Mouse (Mus musculus): ENCODE results near the gene Ass1.

The Ass1 gene

DNA sequence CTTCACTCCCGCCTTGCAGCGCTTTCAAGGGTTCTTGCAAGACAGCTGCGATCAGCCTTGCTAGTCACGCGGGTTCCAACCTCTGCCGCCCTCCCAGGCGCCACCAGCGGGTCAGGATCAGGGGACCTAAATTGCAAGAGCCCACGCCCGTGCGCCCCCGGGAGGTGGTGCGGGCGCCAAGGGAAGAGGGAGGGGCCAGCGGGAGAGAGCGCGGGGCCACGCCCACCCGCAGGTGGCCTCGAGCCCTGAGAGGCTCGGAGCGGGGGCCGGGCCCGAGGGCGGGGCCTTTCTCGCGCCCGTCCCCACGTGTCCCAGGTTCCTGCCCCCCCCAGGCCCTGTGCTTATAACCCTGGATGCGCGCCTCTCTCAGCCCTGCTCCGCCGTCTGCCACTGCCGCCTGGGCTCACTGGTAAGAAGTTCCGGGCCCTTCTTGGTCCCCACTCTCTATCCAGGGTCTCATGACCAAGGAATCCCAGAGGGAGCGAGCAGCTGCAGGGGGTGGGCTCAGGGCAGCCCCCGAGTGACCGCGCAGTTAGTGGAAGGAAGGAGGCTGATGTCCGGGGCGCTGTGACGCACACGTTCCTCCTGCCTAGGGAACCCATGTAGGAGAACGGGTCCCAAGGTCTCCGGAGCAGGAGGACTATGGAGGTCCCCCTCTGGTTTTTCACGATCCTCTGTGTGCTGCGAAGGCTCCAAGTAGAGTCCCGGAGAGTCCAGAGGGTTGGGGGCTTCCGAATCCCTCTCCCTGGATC lies at the start of gene Ass1:
Gene Ass1, plus strand, starts transcription at position 277 of the 752 bp plus-strand sequence.
- peak; percentile 76 for DNase-seq (ENCODE audit: low spot score)

DNA sequence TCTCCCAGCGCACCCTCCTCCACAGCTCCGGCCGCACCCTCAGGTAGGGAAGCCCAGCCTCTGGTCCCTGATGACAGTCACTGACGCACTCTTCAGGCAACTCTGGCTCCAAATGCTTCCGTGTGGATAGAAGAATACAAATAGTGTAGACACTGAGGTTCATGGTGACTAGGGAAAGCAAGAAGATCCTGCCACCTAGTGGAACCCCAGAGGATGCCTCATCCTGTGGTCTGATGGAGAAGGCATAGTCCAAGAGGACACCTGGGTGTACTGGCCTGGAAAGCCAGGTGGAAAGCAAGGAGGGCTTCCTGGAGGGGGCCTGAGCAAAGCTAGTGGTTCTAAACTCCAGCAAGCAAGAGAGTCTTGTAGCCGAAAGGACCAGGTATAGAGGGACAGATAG lies 49.1 kb upstream of the Ass1 start:
- DNase-seq (ENCODE audit: low spot score) = no peak

DNA sequence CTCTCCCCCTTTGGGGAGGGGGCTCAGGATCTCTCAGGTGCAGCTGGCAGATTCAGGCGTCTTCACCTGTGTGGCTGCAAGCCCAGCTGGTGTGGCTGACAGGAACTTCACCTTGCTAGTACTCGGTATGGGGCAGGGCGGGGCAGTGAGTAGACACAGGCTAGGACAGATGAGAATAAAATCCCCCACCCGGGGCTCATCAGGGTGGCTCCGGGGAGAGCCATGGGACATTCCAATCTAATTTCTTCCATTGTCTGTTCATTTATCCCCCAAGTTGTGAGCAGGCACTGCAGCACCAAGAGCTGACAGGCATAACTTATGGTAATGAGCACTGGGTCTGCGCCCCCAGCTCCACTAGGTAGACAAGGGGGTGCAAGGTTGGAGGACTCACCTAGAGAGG lies 47.4 kb upstream of the Ass1 start:
- no peak for DNase-seq (ENCODE audit: low spot score)

DNA sequence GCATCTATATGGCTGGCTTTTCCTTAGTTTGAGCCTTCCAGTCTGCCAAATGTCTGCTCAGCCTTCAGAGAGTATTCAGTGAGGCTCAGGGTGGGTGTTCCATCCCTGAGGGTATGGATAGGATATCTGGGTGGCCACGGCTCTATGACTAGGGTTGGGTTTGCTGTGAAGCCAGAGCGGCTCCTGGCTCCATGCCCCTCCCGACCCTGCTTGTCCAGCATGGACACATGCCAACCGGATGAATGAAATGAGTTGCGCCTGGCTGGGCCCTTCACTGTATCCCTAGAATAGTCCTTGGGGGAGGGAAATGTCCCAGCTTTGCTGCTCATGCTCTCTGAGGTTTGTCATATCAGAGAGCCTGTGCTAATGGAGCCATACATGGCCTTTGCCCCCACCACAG lies 38.5 kb upstream of the Ass1 start:
- DNase-seq (ENCODE audit: low spot score) = no peak

DNA sequence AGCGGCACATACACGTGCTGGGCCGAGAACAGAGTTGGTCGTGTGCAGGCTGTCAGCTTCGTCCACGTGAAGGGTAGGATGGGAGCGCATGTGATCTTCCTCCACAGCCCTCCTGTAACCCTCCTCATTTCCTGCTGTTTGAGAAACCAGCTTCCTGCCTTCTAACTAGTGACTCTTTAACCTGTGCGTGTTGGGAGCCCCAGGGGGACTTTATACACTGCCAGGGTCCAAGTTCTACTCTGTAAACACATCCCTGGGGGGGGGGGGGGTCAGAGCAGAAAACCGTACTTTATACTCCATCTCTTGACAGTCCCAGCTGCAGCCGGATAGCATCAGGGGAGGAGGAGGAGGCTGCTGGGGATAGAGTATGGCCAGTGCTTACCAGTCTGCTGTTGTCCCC lies 35.3 kb upstream of the Ass1 start:
- DNase-seq (ENCODE audit: low spot score) = no peak

DNA sequence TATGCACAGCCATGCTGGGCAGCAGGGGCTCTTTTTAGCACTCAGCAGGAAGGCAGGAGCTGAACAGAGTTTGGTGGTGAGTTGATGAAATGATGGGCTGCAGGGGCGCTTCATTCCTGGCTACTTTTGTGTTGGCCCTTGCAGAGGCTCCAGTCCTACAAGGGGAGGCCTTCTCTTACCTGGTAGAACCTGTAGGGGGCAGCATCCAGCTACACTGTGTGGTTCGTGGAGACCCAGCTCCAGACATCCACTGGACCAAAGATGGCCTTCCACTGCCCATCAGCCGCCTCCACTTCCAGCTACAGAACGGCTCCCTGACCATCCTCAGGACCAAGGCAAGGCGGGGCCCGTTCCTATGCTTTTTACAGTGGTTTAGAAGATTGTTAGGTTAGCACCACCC lies 34.4 kb upstream of the Ass1 start:
- DNase-seq (ENCODE audit: low spot score) = peak; percentile 24

DNA sequence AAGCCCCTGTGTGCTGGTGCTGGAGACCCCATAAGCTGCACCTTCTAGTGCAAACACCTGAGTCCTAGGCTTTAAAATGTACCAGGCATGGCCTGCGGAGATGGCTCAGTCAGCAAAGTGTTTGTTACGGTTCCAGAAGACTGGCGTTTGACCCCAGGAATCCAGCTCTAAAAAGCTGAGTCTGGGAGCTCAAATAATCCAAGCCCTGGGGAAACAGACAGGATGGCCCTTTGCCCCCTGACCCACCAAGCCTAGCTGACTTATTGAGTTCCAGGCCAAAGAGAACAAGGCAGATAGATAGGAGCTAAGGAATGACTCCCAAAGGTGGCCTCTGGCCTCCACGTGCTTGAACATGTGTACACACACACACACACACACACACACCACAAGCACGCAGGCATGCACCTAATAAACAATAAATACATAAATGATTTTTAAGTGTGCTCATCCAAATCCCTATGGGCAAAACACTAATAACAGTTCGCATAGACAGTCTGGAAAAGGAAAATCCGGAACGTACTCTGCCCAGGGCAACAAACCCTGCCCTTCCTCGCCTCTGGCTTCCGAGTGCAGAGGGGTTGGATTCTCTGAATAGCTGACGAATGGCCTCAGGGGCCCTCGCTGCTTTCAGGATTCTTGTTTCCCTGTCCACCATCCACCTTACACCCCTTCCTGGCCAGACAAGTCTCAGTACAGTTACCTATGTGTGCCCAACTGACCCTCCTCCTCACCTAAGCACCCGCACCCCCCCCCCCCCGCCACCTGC lies 32.3 kb upstream of the Ass1 start:
- no peak for DNase-seq (ENCODE audit: low spot score)

DNA sequence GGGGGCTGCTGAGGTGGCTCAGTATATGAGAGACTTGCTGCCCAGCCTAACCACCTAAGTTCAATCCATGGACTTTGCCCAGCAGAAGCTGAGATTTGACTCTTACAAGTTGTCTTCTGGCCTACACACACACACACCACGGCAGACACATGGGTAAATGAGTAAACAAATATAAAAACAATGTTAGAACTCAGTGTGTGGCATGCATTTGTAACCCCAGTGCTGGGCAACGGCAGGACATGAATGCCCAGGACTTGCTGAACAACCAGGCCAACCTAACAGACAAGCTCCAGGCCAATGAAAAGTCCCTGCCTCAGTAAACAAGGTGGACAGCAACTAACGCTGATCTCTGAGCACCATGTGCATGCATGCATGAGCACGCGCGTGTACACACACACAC lies 30.4 kb upstream of the Ass1 start:
- DNase-seq (ENCODE audit: low spot score) = no peak

DNA sequence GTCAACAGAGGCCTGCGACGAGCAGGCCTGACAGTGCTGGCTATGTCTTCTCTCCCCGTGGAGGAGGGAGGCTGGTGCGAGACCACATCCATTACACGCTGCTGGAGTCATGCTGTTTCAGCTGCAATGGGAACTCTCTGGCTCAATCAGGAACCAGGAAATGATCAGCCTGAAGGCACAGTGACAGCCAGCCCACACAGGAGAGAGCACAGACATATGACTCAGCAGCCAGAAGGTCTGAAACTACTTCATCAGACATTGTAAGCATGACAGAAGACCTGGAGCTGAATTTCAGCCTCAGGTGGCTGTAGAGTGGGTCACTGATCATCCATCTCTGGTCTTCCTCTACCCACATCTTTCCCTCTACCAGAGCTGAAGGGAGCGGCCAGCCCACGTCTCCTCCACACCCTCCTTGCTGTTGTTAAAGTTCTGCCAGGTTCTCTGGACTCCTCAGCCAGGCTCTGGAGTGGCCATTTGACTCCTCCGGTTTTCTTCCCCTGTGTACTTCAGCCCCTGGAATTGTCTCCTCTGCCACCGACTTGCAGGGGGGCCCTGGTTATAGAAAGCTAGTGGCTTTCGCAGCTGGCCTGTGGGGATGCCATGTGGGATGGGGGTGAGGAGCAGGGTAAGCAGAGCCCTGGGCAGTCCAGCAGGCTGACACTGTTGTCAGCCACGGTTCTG lies 27.4 kb upstream of the Ass1 start:
- no peak for DNase-seq (ENCODE audit: low spot score)

DNA sequence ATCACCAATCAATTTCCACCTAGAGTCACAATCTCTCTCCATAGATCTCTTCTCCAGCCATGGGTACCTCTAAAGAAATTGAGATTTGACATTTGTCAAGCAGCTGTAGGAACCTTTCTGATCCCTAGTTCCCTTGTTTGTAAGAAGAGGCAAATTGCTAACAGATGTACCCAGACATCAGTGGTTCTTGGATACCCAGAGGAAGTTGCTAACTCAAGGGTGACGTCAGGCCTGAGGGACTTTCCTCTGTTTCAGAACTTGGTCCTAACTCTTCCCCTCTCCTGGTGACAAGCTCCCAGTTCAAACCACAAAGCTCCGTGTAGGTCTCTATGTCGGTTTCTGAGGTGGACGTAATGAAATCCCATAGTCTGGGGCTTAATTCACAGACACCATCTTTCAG lies 24.0 kb upstream of the Ass1 start:
- no peak for DNase-seq (ENCODE audit: low spot score)

DNA sequence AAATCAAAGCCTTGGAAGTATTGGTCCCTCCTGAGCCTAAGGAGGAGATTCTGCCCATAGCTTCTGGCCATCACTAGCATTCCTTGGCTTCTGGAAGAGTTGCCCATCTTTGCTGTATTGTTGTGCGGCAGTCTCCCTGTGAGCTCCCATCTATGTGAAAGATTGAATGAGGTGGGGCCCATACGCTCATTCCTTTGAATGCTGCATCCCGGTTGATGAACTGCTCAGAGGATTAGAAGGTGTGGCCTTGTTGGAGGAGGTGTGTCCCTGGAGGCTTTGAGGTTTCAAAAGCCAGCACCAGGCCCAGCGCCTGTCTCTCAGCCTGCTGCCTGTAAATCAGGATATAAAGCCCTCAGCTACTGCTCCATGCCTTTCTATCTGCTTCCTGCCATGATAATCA lies 23.6 kb upstream of the Ass1 start:
- no peak for DNase-seq (ENCODE audit: low spot score)

DNA sequence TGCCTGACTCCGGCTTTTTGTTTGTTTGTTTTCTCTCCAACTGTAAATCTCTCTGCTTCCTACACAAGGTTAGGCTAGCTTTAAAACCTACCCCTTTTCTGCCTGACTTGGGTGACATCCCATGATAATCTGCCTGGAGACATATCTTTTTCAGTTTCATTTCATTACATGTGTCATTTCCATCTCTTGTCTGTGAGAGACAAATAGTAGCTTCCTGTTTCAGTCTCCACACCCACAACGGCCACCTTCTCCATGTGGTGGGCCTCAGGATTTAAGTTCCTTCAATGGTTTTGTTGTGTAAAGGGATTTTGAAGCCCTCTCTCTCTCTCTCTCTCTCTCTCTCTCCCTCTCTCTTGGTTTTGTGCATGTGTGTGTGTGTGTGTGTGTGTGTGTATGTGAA lies 22.5 kb upstream of the Ass1 start:
- DNase-seq (ENCODE audit: low spot score) = no peak

DNA sequence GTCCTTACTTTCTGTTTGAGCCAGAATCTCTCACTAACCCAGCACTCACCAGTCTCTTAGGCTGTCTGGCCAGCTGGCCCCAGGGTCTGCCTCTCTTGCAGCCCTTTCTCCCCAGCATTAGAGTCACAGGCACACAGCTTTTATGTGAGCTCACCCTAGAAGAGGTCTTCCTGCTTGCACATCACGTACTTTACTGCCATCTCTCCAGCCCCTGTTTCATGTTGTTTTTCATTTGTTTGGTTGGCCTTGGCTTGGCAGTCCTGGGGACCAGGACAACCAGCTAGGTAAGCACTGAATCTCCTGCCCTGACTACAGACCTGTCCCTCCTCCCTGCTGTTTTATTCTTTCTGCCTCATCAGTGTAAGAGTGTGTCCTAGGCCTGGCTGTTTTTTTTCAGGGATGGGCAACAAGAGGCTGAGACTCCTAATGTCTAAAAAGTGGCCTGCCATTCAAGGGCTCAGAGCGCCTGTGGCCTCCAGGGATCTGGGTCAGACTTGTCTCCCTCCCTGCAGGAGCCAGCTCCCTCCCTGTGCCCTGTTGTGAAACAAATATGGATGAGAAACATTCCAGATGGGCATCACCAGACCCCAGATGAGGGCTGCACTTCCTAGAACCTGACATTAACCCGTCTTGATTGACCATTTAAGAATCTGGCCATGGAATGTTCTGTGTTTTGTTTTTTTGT lies 21.1 kb upstream of the Ass1 start:
- no peak for DNase-seq (ENCODE audit: low spot score)

DNA sequence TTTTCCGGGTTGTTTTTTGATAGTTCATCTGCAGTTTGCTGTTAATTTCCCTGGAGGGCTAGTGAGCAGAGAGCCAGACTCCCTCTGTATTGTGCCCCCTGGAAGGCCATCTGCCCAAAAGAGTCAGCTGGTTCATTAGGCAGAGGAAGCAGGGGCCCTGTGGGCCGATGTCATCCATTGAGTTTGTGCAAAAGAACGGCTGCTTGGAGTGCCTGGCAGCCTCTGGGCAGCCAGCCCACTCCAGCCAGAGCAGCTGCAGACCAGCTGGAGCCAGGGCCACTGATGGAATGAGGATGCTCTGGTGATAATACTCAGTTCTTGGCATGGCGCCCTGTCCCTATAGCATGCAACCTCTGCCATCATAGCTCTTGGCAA lies 20.6 kb upstream of the Ass1 start:
- peak; percentile 52 for DNase-seq (ENCODE audit: low spot score)

DNA sequence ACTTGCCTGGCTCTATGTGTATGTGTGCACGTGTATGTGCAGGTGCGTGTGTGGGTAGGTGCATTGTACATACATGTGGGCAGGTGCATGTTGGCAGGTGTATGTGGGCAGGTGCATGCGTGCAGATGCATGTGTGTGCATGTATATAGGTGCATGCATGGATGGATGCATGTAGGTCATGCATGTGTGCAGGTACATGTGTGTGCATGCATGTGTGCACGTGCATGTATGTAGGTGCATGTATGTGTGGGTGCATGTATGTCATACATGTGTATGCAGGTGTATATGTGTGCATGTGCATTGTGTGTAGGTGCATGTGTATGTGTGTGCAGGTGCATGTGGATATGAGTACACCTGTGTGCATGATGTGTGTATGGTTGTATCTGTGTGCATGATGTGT lies 20.1 kb upstream of the Ass1 start:
- DNase-seq (ENCODE audit: low spot score) = no peak

DNA sequence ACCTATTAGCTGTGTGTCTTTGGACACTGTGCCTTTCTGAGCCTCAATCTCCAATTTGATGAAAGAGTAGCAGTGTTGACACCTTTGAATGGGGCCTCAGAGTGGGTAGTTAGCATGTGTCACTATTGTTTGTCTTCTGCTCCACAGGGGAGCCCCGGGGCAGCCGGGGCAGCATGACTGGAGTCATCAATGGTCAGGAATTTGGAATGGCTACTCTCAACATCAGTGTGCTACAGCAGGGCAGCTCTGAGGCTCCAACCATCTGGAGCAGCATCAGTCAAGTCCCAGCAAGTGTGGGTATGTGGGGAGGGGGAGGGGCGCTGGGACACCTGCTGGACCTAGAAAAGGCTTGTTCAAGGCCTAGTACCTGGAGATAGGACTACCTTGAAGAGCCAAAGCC lies 19.3 kb upstream of the Ass1 start:
- DNase-seq (ENCODE audit: low spot score) = no peak

DNA sequence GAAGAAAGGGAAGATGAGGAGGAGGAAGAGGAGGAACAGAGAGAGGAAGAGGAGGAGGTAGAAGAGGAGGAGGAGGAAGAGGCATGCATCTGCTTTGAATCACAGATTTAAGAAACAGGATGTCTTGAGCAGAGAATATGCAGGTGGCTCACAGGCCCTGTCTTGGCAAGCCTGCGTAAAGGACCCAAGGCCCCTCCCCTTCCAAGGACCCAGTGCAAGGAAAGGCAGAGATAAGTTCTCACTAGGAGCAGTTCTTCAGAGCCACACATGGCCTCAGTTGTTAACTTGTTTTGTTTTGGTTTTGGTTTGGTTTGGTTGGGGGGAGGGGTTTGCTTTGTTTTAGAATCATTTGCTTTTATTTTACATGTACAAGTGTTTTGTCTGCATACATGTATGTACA lies 18.5 kb upstream of the Ass1 start:
- no peak for DNase-seq (ENCODE audit: low spot score)

DNA sequence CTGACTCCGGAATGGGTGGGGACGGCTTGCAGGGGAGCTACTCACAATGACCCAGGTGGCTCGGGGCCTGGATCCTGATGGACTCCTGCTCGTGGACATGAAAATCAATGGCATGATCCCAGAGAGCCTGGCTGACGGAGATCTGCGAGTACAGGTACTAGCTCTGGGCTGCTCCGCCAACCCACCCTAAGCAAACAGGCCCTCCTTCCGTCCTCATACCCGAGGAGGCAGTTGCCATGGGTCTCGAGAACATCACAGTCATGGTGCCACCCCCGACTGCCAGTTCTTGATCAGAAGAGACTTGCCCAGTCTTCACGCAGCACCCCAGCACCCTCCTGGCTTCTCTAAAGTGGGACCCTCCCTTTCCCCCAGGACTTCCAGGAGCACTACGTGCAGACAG lies 17.0 kb upstream of the Ass1 start:
- DNase-seq (ENCODE audit: low spot score) = no peak

DNA sequence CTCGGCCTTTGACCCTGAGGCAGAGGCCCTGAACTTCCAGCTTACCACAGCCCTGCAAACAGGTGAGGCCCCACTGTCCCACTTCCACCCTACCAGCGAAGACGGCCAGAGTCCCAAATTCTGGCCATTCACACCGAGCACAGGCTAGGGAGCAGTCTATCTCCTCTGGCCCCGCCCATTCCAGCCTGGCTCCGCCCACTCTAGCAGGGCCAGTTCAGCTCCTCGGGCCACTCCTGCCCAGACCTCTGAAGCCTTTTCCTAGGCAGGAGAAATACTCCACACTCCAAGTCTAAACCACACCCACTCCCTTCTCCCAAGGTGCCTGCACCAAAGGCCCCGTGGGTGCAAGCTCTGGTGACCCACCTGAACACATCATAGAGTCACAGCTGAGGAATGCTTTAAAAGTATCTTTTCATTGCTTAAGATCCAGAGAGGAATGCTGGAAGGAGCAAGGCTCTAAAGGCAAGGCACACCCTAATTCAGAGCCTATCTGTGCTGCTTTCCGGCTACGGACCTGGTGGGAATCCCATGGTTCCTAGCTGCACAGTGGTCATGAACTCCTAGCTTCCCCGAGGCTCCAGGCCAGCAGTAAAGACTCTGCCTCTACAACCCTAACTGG lies 16.3 kb upstream of the Ass1 start:
- no peak for DNase-seq (ENCODE audit: low spot score)

DNA sequence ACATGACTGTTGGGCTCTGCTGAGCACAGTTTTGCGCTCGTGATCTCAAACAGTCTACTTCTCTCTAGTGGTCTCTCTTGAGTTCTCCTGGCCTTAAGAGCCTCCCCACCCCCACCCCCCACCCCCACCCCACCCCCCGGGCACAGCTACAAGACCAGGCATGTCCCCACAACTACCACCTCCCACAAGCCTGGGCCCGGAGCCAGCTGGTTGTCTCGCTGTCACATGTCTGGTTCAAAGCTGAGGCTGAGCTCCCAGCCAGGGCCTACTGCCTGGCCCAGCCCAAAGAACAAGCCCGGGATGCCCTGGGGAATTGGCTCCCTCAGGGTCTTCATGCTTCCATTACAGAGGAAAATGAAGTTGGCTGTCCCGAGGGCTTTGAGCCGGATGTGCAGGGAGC lies 15.7 kb upstream of the Ass1 start:
- DNase-seq (ENCODE audit: low spot score) = peak; percentile 42

DNA sequence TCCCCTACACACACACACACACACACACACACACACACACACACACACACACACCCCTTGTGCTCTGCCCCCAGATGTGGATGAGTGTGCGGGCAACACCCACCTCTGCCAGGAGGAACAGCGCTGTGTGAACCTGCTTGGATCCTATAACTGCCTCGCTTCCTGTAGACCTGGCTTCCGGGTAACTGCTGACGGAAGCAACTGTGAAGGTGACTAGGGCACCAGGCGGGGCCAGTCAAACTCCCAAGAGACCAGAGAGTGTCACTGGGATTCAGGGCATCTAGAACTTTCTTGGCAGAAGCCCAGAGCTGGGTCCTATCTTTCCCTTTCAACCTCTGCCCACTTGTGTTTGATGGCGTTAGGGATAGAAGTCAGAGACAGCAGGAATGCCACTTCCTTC lies 14.6 kb upstream of the Ass1 start:
- no peak for DNase-seq (ENCODE audit: low spot score)

DNA sequence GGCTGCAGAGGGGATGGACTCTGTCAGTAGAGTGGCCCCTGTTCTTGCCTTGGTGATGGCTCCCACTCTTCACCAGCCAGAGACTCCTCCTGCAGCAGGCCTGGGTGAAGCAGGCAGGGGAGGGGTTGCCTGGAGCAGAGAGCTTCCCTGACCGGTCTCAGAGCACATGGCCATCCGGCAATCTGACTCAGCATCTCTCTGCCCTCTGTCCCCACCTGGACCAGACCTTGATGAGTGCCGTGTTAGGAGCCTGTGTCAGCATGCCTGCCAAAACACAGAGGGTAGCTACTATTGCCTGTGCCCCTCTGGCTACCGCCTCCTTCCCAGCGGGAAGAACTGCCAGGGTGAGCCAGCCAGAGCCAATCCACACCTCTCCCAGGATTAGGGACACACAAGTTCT lies 11.5 kb upstream of the Ass1 start:
- no peak for DNase-seq (ENCODE audit: low spot score)

All from testis, postnatal 14 days (tissue).